ENCODE assay signal across 8 mouse cellular contexts in genomic region chr11:3982275-3983209, GRCm38 (mm10). TPM values are rescaled to one million over a fixed set of nuclear protein-coding genes. Genes with fewer than 3 reads are reported as not detected.
DNase-seq lines count a peak whose midpoint lies in the region; ATAC-seq and TF ChIP-seq lines count a peak whose summit lies in the region.

No protein-coding gene starts in this region.

- no peak for TF ChIP-seq CTCF in cerebellum, adult 2 months (IDR thresholded peaks at IDR 0.05; ENCODE audit: borderline replicate concordance, insufficient read depth, low read depth, low read length)

- H3K27ac ChIP-seq in cerebellum, adult 2 months (ENCODE audit: insufficient read depth, low read length): peak overlapping the region; percentile 37; the same call in 1 of the 2 replicates
- no peak overlapping the region for H3K27ac ChIP-seq in neural tube, embryonic 11.5 days (ENCODE audit: low read depth, low read length)
- H3K27ac ChIP-seq in liver, embryonic 13.5 days: no peak overlapping the region

- no peak for ATAC-seq in neural tube, embryonic 11.5 days (ENCODE audit: insufficient read depth, low FRiP score, low TSS enrichment)
- ATAC-seq in liver, embryonic 13.5 days (ENCODE audit: low read depth): no peak; the same call in 1 of the 2 replicates

- peaks cover 10% of the 10 kb centered on the region for H3K36me3 ChIP-seq in neural tube, embryonic 11.5 days (ENCODE audit: control insufficient read depth, insufficient read depth, low read length)
- peaks cover 37% of the 10 kb centered on the region for H3K36me3 ChIP-seq in liver, embryonic 13.5 days

- H3K9ac ChIP-seq in neural tube, embryonic 11.5 days (ENCODE audit: low read length): no peak overlapping the region
- H3K9ac ChIP-seq in liver, embryonic 13.5 days: no peak overlapping the region

- no peaks in the 10 kb centered on the region for H3K4me1 ChIP-seq in cerebellum, adult 2 months (ENCODE audit: control insufficient read depth, insufficient read depth, low read length)
- peaks cover 3% of the 10 kb centered on the region; the same call in 1 of the 2 replicates for H3K4me1 ChIP-seq in neural tube, embryonic 11.5 days (ENCODE audit: control insufficient read depth, insufficient read depth, low read length)
- peaks cover 6% of the 10 kb centered on the region; the same call in 1 of the 2 replicates for H3K4me1 ChIP-seq in liver, embryonic 13.5 days (replicated peaks)

- H3K4me3 ChIP-seq in cerebellum, adult 2 months (replicated peaks; ENCODE audit: insufficient read depth, low read depth, low read length): no peak overlapping the region
- H3K4me3 ChIP-seq in neural tube, embryonic 11.5 days (ENCODE audit: low read depth, low read length): no peak overlapping the region
- no peak overlapping the region for H3K4me3 ChIP-seq in liver, embryonic 13.5 days (replicated peaks)

- no peaks in the 10 kb centered on the region; the same call in 1 of the 2 replicates for H3K27me3 ChIP-seq in cerebellum, adult 2 months (ENCODE audit: control insufficient read depth, insufficient read depth, low read length)
- 0 out of 2 replicates have a peak, but pooled peaks cover 2% of the 10 kb centered on the region for H3K27me3 ChIP-seq in neural tube, embryonic 11.5 days (ENCODE audit: control insufficient read depth, insufficient read depth, low read length)
- peaks cover 36% of the 10 kb centered on the region for H3K27me3 ChIP-seq in liver, embryonic 13.5 days

- TF ChIP-seq POLR2A in cerebellum, adult 2 months (IDR thresholded peaks at IDR 0.05; ENCODE audit: borderline replicate concordance, insufficient read depth, low read length): no peak

- WGBS in cerebellum, adult 2 months: 43% methylated on average over 7 of the region's 7 CpGs
- 72% methylated on average over 7 of the region's 7 CpGs for WGBS in neural tube, embryonic 11.5 days
- WGBS in liver, embryonic 13.5 days (ENCODE audit: insufficient replicate concordance): 53% methylated on average over 7 of the region's 7 CpGs

- peak overlapping the region; percentile 69 for H3K4me2 ChIP-seq in neural tube, embryonic 11.5 days (ENCODE audit: low read depth)
- peak overlapping the region; percentile 40 for H3K4me2 ChIP-seq in liver, embryonic 13.5 days

- DNase-seq in cerebellum, adult 2 months: no peak
- no peak for DNase-seq in cerebellum, adult 9-11 months
- no peak for DNase-seq in neural tube, embryonic 11.5 days (ENCODE audit: low spot score)
- DNase-seq in neural tube, embryonic 10.5 days (ENCODE audit: extremely low spot score, low spot score): no peak
- DNase-seq in liver, embryonic 13.5 days: no peak
- DNase-seq in thymus, postnatal 36 days: no peak
- no peak for DNase-seq in spleen, postnatal 4 days (ENCODE audit: low spot score in 2 of 2)
- no peak for DNase-seq in frontal cortex, postnatal 25 days (ENCODE audit: low spot score in 2 of 2)

- H3K9me3 ChIP-seq in neural tube, embryonic 11.5 days (ENCODE audit: control insufficient read depth, low read length): no peaks in the 10 kb centered on the region
- no peaks in the 10 kb centered on the region for H3K9me3 ChIP-seq in liver, embryonic 13.5 days (replicated peaks)

RNA-seq across cellular contexts. Expression of gene Gal3st1, which starts 0.9 kb away (rescaled TPM):
- polyA plus RNA-seq in cerebellum, adult 2 months (2012; rRNA removed): 44.4 and 52.0 TPM in 2 replicates
- polyA plus RNA-seq in neural tube, embryonic 11.5 days (2014; fragmentation: Nextera tagmentation; extraction: Ambion mirVana): 1.0 and 1.2 TPM in 2 replicates
- 0.76 and 0.78 TPM in 2 replicates for polyA plus RNA-seq in liver, embryonic 13.5 days (2015; fragmentation: Nextera tagmentation; extraction: Ambion mirVana)

RNA-seq across cellular contexts. Expression of gene 4930556J24Rik, which starts 6.0 kb away (rescaled TPM):
- 0.14 and 0.20 TPM in 2 replicates for polyA plus RNA-seq in cerebellum, adult 2 months (2012; rRNA removed)
- polyA plus RNA-seq in neural tube, embryonic 11.5 days (2014; fragmentation: Nextera tagmentation; extraction: Ambion mirVana): 0.20 TPM in 1 of 2 replicates, not detected in the other
- polyA plus RNA-seq in liver, embryonic 13.5 days (2015; fragmentation: Nextera tagmentation; extraction: Ambion mirVana): 0.13 TPM in 1 of 2 replicates, not detected in the other

RNA-seq across cellular contexts. Expression of gene Pes1, which starts 18.8 kb away (rescaled TPM):
- 36.6 and 36.9 TPM in 2 replicates for polyA plus RNA-seq in cerebellum, adult 2 months (2012; rRNA removed)
- polyA plus RNA-seq in neural tube, embryonic 11.5 days (2014; fragmentation: Nextera tagmentation; extraction: Ambion mirVana): 75.2 and 75.8 TPM in 2 replicates
- polyA plus RNA-seq in liver, embryonic 13.5 days (2015; fragmentation: Nextera tagmentation; extraction: Ambion mirVana): 60.0 and 69.4 TPM in 2 replicates

RNA-seq across cellular contexts. Expression of gene Sec14l4, which starts 48.7 kb away (rescaled TPM):
- polyA plus RNA-seq in cerebellum, adult 2 months (2012; rRNA removed): 0.05 and 0.14 TPM in 2 replicates
- polyA plus RNA-seq in neural tube, embryonic 11.5 days (2014; fragmentation: Nextera tagmentation; extraction: Ambion mirVana): not detected in 2 replicates
- 0.96 and 1.2 TPM in 2 replicates for polyA plus RNA-seq in liver, embryonic 13.5 days (2015; fragmentation: Nextera tagmentation; extraction: Ambion mirVana)

RNA-seq across cellular contexts. Expression of gene Tcn2, which starts 50.6 kb away (rescaled TPM):
- polyA plus RNA-seq in cerebellum, adult 2 months (2012; rRNA removed): 28.0 and 31.7 TPM in 2 replicates
- 31.4 and 31.7 TPM in 2 replicates for polyA plus RNA-seq in neural tube, embryonic 11.5 days (2014; fragmentation: Nextera tagmentation; extraction: Ambion mirVana)
- 14.8 and 15.9 TPM in 2 replicates for polyA plus RNA-seq in liver, embryonic 13.5 days (2015; fragmentation: Nextera tagmentation; extraction: Ambion mirVana)

Comparison
In these comparisons a context has a peak if more than half of its experiments do, and no peak if none do; other contexts are left out.
1. RNA of gene Gal3st1, which starts 0.9 kb away (polyA plus RNA-seq): 44.4 to 52.0 TPM in cerebellum, adult 2 months; 1.0 to 1.2 TPM in neural tube, embryonic 11.5 days and 0.76 to 0.78 TPM in liver, embryonic 13.5 days; every median in the first group is over 10 times any median in the second.